ENCODE assay signal across 23 mouse cellular contexts in the genomic region with DNA sequence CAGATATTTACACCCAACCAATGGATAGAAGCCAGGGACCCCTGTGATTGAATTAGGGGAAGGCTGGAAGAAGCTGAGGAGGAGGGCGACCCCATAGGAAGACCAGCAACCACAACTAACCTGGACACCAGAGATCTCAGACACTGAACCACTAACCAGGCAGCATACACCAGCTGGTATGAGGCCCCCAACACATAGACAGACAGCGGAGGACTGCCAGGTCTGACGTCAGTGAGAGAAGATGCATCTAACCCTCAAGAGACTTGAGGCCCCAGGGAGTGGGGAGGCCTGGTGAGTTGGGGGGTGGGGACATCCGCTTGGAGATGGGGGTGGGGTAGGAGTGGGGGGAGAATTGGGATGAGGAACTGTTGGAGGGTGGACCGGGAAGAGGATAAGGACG. TPM values are rescaled to one million over a fixed set of nuclear protein-coding genes. Genes with fewer than 3 reads are reported as not detected.
"Had no signal": no experiment of that assay in that cellular context is flagged by ENCODE, and none has a peak within 500 bp of the region (broad histone marks: within the 10 kb centered on the region; RNA-seq: fewer than 3 reads in every experiment).

No protein-coding gene starts in this region.

- H3K27me3 ChIP-seq: liver, embryonic 12.5 days; midbrain, embryonic 12.5 days; midbrain, embryonic 15.5 days; neural tube, embryonic 12.5 days; stomach, embryonic 15.5 days had no signal

- ATAC-seq: liver, embryonic 12.5 days; midbrain, embryonic 15.5 days had no signal

- DNase-seq: lung, postnatal 4 days; right cerebral cortex, adult 18-20 months; right cerebral cortex, postnatal 25 days; right cerebral cortex, postnatal 4 days; spleen, adult 18-20 months; thymus, adult 2 months; thymus, postnatal 25 days; thymus, postnatal 4 days had no signal

- H3K36me3 ChIP-seq: liver, embryonic 12.5 days; midbrain, embryonic 10.5 days; midbrain, embryonic 12.5 days; midbrain, embryonic 15.5 days; neural tube, embryonic 12.5 days; stomach, embryonic 15.5 days had no signal

- H3K27ac ChIP-seq: liver, embryonic 12.5 days; liver, embryonic 14.5 days; midbrain, embryonic 10.5 days; midbrain, embryonic 12.5 days; midbrain, embryonic 15.5 days; neural tube, embryonic 12.5 days; stomach, embryonic 15.5 days; stomach, postnatal 0 days had no signal

- H3K9ac ChIP-seq: liver, embryonic 12.5 days; liver, embryonic 14.5 days; midbrain, embryonic 12.5 days; midbrain, embryonic 15.5 days; neural tube, embryonic 12.5 days; stomach, embryonic 15.5 days had no signal

- H3K4me3 ChIP-seq: liver, embryonic 12.5 days; midbrain, embryonic 10.5 days; midbrain, embryonic 12.5 days; midbrain, embryonic 15.5 days; neural tube, embryonic 12.5 days; stomach, embryonic 15.5 days had no signal

- H3K4me1 ChIP-seq: midbrain, embryonic 10.5 days; midbrain, embryonic 12.5 days; midbrain, embryonic 15.5 days; neural tube, embryonic 12.5 days; stomach, embryonic 15.5 days had no signal

- H3K4me2 ChIP-seq: liver, embryonic 12.5 days; midbrain, embryonic 12.5 days; midbrain, embryonic 15.5 days; neural tube, embryonic 12.5 days; stomach, embryonic 15.5 days had no signal

- H3K9me3 ChIP-seq: liver, embryonic 12.5 days; midbrain, embryonic 10.5 days; midbrain, embryonic 12.5 days; midbrain, embryonic 15.5 days; neural tube, embryonic 12.5 days; stomach, embryonic 15.5 days had no signal

RNA-seq across cellular contexts. Expression of gene Gm6793, which starts 15.8 kb away (rescaled TPM):
- total RNA-seq: liver, adult 2 months; megakaryocyte-erythroid progenitor cell, adult 5-6 weeks; midbrain, postnatal 0 days; monocyte, adult 5-6 weeks had no signal
- polyA plus RNA-seq: liver, adult 2 months; liver, embryonic 12.5 days; liver, embryonic 16.5 days; small intestine, adult 2 months; thymus, adult 2 months; urinary bladder, adult 2 months had no signal
